Mouse (Mus musculus) hindbrain, embryonic 10.5 days (tissue): ENCODE results near the gene Tmx2. TPM values are rescaled to one million over a fixed set of nuclear protein-coding genes. Genes with fewer than 3 reads are reported as not detected.

Source experiments
- DNase-seq: peaks from one replicate; pipeline ENCODE4 v3.0.0-alpha.2; 2017; ENCODE audit warnings: low spot score
- H3K27ac ChIP-seq: fragments of 300-500 bp; sonication (generic); 2 replicates; pipeline ENCODE4 v1.5.1; 2016; ENCODE audit warnings: mild to moderate bottlenecking, moderate library complexity
- H3K27me3 ChIP-seq: fragments of 300-500 bp; sonication (generic); 2 replicates; pipeline ENCODE4 v1.6.1; 2016; ENCODE audit warnings: mild to moderate bottlenecking; ENCODE audit not compliant: poor library complexity, insufficient read depth, severe bottlenecking
- H3K36me3 ChIP-seq: fragments of 300-500 bp; sonication (generic); 2 replicates; pipeline ENCODE4 v1.6.1; 2016; ENCODE audit warnings: mild to moderate bottlenecking, moderate library complexity
- H3K4me1 ChIP-seq: fragments of 300-500 bp; sonication (generic); replicated peaks from 2 replicates; pipeline ENCODE4 v1.6.1; 2016; ENCODE audit warnings: mild to moderate bottlenecking
- H3K4me3 ChIP-seq: fragments of 300-500 bp; sonication (generic); 2 replicates; pipeline ENCODE4 v1.5.1; 2016; ENCODE audit warnings: mild to moderate bottlenecking, moderate library complexity
- H3K9me3 ChIP-seq: fragments of 300-500 bp; sonication (generic); 2 replicates; pipeline ENCODE4 v1.6.1; 2016; ENCODE audit warnings: mild to moderate bottlenecking, moderate library complexity
- WGBS: fragments of 180-500 bp; shearing (Covaris S2); methylation state at CpG from one replicate; pipeline ENCODE4 v1.1.7; 2016; 5-methylcytosine and 5-hydroxymethylcytosine counted together
- polyA plus RNA-seq: library from polyadenylated mRNA; unstranded; fragments of >200 nt; fragmentation: Nextera tagmentation; extraction: Ambion mirVana; gene quantifications from 2 replicates; pipeline ENCODE4 v1.2.1, GENCODE M21; 2016

The Tmx2 gene
- polyA plus RNA-seq, 1 experiment from 2014 or later: 151 TPM

GRCm38 (mm10) chr2:84624201-84624600 lies 54.7 kb downstream of the Tmx2 start:
- no peak overlapping the region for H3K4me3 ChIP-seq
- DNase-seq: no peak
- H3K4me1 ChIP-seq: peaks cover 16% of the 10 kb centered on the region
- no peaks in the 10 kb centered on the region for H3K9me3 ChIP-seq
- H3K27me3 ChIP-seq: no peaks in the 10 kb centered on the region
- WGBS: 93% methylated on average over 17 of the region's 17 CpGs
- no peak overlapping the region for H3K27ac ChIP-seq
- peaks cover 52% of the 10 kb centered on the region for H3K36me3 ChIP-seq

- H3K4me3 ChIP-seq: no peak overlapping the region
- H3K27ac ChIP-seq: no peak overlapping the region
- DNase-seq: no peak
- H3K4me1 ChIP-seq: peaks cover 16% of the 10 kb centered on the region
- H3K9me3 ChIP-seq: no peaks in the 10 kb centered on the region
- no peaks in the 10 kb centered on the region for H3K27me3 ChIP-seq
- WGBS: 92% methylated on average over 3 of the region's 3 CpGs
- peaks cover 59% of the 10 kb centered on the region for H3K36me3 ChIP-seq
Observed at GRCm38 (mm10) chr2:84623428-84624119, 55.4 kb downstream of the Tmx2 start.

GRCm38 (mm10) chr2:84622668-84623067 lies 56.3 kb downstream of the Tmx2 start:
- H3K27me3 ChIP-seq: no peaks in the 10 kb centered on the region
- WGBS: 83% methylated on average over 2 of the region's 2 CpGs
- no peak overlapping the region for H3K4me3 ChIP-seq
- DNase-seq: no peak
- H3K27ac ChIP-seq: no peak overlapping the region
- H3K4me1 ChIP-seq: peaks cover 14% of the 10 kb centered on the region
- peaks cover 63% of the 10 kb centered on the region for H3K36me3 ChIP-seq
- no peaks in the 10 kb centered on the region for H3K9me3 ChIP-seq

Other genes starting within 250 kb of the Tmx2 start
- 18.1 and 18.2 TPM in 2 replicates for gene Tfpi, start 202.4 kb downstream of the Tmx2 start, polyA plus RNA-seq
- 33.2 and 39.7 TPM in 2 replicates for gene Ctnnd1, start 28.4 kb downstream of the Tmx2 start, polyA plus RNA-seq
- 0.25 and 0.31 TPM in 2 replicates for gene Btbd18, start 20.1 kb downstream of the Tmx2 start, polyA plus RNA-seq
- 515 and 539 TPM in 2 replicates for gene Selenoh, start 8.4 kb downstream of the Tmx2 start, polyA plus RNA-seq
- gene Gm28635, start 1.1 kb downstream of the Tmx2 start, polyA plus RNA-seq: not detected in 2 replicates
- 47.1 and 47.6 TPM in 2 replicates for gene Med19, start 738 bp downstream of the Tmx2 start, polyA plus RNA-seq
- 25.4 and 26.7 TPM in 2 replicates for gene Zdhhc5, start 36.0 kb upstream of the Tmx2 start, polyA plus RNA-seq
- gene Clp1, start 48.2 kb upstream of the Tmx2 start, polyA plus RNA-seq: 49.6 and 53.6 TPM in 2 replicates
- 10.0 and 14.6 TPM in 2 replicates for gene Ypel4, start 54.9 kb upstream of the Tmx2 start, polyA plus RNA-seq
- gene Gm19426, start 64.5 kb upstream of the Tmx2 start, polyA plus RNA-seq: 9.5 and 10.4 TPM in 2 replicates
- gene Serping1, start 96.3 kb upstream of the Tmx2 start, polyA plus RNA-seq: 29.4 and 43.1 TPM in 2 replicates
- 37.2 and 41.6 TPM in 2 replicates for gene Ube2l6, start 119.7 kb upstream of the Tmx2 start, polyA plus RNA-seq
- 0.09 and 0.14 TPM in 2 replicates for gene Smtnl1, start 143.5 kb upstream of the Tmx2 start, polyA plus RNA-seq
- gene Timm10, start 147.9 kb upstream of the Tmx2 start, polyA plus RNA-seq: 56.3 and 58.9 TPM in 2 replicates
- gene Slc43a1, start 159.7 kb upstream of the Tmx2 start, polyA plus RNA-seq: 23.1 and 28.6 TPM in 2 replicates
- gene Rtn4rl2, start 207.6 kb upstream of the Tmx2 start, polyA plus RNA-seq: 3.8 and 4.0 TPM in 2 replicates